Mouse (Mus musculus): Measurements from ENCODE around the gene Trim3. TPM values are rescaled to one million over a fixed set of nuclear protein-coding genes. Genes with fewer than 3 reads are reported as not detected.

The Trim3 gene
- polyA plus RNA-seq (2012; ENCODE audit: insufficient read depth, insufficient read length, missing spikeins), result 66.8 and 66.9 TPM in 2 replicates

DNA sequence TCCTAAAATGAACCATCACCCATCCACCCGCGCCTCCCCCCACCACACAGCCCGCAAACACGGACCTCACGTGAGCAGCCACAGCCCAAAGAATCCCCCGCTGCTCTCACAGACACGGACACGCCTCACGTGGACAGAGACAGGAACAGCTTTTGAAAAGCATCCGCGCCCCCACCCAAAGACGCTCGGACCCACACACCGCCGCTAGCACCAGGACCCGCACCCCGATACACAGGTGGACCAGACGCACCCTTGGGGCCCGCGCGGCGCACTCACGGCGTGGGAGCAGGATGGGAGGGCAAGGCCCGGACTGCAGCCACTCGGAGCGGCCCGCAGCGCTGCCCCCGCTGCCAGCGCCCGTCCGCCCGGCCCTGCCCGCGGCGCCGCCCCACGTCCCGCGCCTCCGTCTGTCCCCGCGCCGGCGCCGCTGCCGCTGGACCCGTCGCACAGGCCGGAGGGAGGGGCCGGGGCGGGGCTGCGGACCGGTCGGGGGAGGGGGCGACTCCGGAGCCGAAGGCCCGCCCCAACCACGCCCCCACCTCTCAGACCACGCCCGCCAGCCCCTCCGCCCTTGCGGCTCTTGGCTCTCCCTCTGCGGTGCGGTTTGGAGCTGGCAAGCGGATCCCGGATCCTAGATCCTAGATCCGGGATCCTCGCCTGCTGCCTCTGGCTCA lies at the start of gene Trim3:
Trim3 (minus strand) TSS at position 445 of the 674 bp plus-strand sequence.
- peaks cover 38% of the 10 kb centered on the region for H3K4me1 ChIP-seq (ENCODE audit: control insufficient read depth, insufficient read depth, low read length)
- H3K27ac ChIP-seq (ENCODE audit: insufficient read depth, low read depth, low read length), result no peak within 1 kb of the TSS
- peak within 1 kb of the TSS; percentile 96 for H3K4me3 ChIP-seq (ENCODE audit: insufficient read depth, low read length)
- TF ChIP-seq CTCF (IDR thresholded peaks at IDR 0.05; ENCODE audit: low read depth, low read length), result no peak
- TF ChIP-seq POLR2A (IDR thresholded peaks at IDR 0.05; ENCODE audit: borderline replicate concordance, low read depth, low read length), result no peak

DNA sequence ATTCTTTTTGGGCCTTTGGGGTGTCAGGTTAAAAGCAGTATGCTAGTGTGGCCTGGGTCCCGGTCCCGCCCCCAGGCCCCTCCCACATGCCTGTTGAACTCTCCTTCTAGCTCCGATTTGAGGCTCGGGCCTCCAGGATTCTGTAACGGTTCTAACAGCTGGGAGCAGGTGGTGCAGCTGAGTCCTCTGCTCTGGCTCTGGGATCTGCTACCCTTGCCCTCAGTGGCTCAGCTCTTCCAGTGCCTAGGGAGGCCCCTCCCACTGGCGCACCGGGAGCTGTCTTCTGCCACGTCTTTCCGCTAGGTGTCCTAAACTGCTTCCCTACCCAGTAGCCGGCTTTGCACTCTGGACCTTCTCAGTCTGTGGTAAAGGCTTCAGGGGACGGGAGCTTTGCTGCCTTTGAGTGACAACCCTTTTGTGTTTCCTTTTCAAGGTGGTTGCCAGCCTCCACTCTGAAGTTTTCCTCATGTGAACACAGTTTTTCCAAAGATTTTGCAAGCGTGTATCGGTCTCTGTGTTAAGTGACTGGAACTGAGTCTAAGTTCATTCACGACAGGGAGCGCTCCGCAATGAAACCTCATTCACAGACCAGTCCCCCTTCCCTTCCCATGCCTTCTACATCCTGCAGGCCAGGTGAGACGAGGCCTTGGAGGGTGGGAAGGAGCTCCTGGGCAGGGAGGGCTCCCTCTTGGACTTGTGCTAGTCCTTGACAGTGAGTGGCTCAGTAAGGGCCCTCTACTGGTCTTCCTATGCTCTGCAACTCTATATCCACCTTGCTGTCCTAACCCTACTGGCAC lies 17.5 kb upstream of the Trim3 start, which contains the start of gene Dnhd1:
Dnhd1 (plus strand) TSS at position 189 of the 797 bp plus-strand sequence.
- no peak within 1 kb of the TSS for H3K27ac ChIP-seq (ENCODE audit: insufficient read depth, low read depth, low read length)
- H3K4me1 ChIP-seq (ENCODE audit: control insufficient read depth, insufficient read depth, low read length), result peaks cover 3% of the 10 kb centered on the region
- peak within 1 kb of the TSS; percentile 39 for H3K4me3 ChIP-seq (ENCODE audit: insufficient read depth, low read length)
- TF ChIP-seq CTCF (IDR thresholded peaks at IDR 0.05; ENCODE audit: low read depth, low read length) (peak; percentile 30; the same call in 1 of the 2 replicates), POLR2A (IDR thresholded peaks at IDR 0.05; ENCODE audit: borderline replicate concordance, low read depth, low read length) (no peak)

DNA sequence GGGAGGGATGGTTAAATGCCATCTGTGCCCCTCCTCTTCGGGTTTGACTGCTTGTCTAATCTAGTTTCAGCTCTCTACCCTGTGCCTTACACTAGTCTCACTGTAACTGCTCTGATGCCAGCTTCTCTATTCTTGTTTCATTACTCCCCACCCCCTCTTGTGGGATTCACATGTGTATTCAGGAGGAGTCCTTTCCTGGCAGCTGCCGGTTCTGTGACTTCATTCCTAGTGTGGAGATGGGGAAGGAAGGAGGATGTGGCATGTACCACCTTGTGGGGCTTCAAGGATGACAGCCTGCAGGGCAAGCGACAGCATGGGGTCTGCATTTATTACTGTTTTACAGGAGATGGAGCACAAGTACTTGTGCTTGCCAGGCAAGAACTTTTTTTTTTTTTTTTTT lies 8.6 kb upstream of the Trim3 start:
- peaks cover 27% of the 10 kb centered on the region for H3K4me1 ChIP-seq (ENCODE audit: control insufficient read depth, insufficient read depth, low read length)
- peak overlapping the region; percentile 95 for H3K27ac ChIP-seq (ENCODE audit: insufficient read depth, low read depth, low read length)
- TF ChIP-seq POLR2A (IDR thresholded peaks at IDR 0.05; ENCODE audit: borderline replicate concordance, low read depth, low read length), result no peak
- TF ChIP-seq CTCF (IDR thresholded peaks at IDR 0.05; ENCODE audit: low read depth, low read length), result no peak
- peak overlapping the region; percentile 82; the same call in 1 of the 2 replicates for H3K4me3 ChIP-seq (ENCODE audit: insufficient read depth, low read length)

DNA sequence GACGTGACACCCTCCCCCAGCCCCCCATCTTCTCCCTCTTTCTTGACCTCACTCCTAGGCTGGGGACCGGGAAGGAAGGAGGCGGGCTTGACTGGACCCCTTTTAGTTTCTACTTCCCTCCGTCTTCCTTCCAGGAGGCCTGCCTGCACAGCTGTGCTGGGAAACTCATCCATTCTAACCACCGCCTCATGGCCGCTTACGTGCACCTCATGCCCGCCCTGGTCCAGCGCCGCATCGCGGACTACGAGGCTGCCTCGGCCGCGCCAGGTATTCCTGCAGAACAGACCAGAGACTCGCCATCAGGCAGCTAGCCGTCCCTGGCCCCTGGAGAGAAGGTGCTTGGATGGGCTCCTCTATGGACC lies 7.5 kb upstream of the Trim3 start:
- TF ChIP-seq CTCF (IDR thresholded peaks at IDR 0.05; ENCODE audit: low read depth, low read length) (no peak), POLR2A (IDR thresholded peaks at IDR 0.05; ENCODE audit: borderline replicate concordance, low read depth, low read length) (no peak)
- H3K4me1 ChIP-seq (ENCODE audit: control insufficient read depth, insufficient read depth, low read length), result peaks cover 27% of the 10 kb centered on the region

DNA sequence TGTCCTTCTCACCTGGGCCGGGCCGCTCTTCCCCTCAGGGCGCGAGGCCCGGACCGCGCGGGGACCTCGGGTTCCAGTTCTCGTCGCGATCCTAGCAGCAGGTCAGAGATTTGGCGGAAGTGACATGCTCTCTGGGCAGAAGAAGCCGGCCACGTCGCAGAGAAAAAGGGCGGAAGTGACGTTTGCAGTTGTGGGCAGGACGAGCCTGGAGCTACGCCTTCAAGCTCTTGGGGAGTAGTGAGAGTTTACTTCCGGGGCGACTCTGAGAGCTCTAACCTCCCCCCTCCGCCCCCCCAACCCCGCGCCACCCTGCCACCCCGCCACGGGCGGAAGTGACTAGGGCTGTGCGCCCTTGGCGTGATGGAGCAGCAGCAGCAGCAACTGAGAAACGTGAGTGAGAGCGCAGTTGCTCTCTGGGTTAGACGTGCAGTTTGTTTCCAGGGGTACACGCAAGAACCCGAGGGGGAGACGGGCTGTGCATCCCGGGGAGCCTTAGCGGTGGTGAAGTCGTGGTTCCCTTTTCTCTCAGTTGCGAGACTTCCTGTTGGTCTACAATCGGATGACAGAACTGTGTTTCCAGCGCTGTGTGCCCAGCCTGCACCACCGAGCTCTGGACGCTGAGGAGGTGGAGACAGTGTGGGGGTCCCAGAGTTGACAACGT lies 7.0 kb upstream of the Trim3 start, which contains the start of the genes Arfip2 and Gm45799:
Arfip2 (minus strand) TSS at position 184 of the 661 bp plus-strand sequence.
Gm45799 (plus strand) TSS at position 320 of the 661 bp plus-strand sequence.
- TF ChIP-seq POLR2A (IDR thresholded peaks at IDR 0.05; ENCODE audit: borderline replicate concordance, low read depth, low read length), result no peak; the same call in 1 of the 2 replicates
- no peak for TF ChIP-seq CTCF (IDR thresholded peaks at IDR 0.05; ENCODE audit: low read depth, low read length)
- Histone ChIP-seq H3K27ac (ENCODE audit: insufficient read depth, low read depth, low read length) (peak within 1 kb of the TSS; percentile 95), H3K4me3 (ENCODE audit: insufficient read depth, low read length) (peak within 1 kb of the TSS; percentile 86), H3K4me1 (ENCODE audit: control insufficient read depth, insufficient read depth, low read length) (peaks cover 27% of the 10 kb centered on the region)

More for the DNA sequence above, 7.5 kb upstream of the Trim3 start:
- peak overlapping the region; percentile 82 for H3K4me3 ChIP-seq (ENCODE audit: insufficient read depth, low read length)
- H3K27ac ChIP-seq (ENCODE audit: insufficient read depth, low read depth, low read length), result peak overlapping the region; percentile 95

DNA sequence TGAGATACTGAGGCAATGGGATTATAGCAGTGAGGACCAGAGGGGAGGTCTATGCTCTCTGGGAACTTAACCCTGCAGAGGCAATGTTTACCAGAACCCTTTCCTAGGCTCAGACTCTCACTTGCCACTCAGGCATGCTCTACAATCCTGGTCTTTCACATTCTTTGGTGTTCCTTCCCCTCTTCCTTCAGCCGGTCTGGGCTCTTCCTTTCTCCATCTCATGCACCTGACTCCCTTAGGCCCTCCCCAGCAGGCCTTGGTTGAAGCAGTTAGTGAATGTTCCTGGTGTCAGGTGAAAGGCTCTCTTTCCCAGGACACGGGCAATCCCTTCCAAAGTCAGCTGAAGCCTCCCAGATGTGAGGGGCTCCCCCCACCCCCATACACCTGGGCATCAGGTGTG lies 6.4 kb upstream of the Trim3 start, which contains the start of gene Timm10b:
Timm10b (plus strand) TSS at position 301 of the 400 bp plus-strand sequence.
- Histone ChIP-seq H3K4me1 (ENCODE audit: control insufficient read depth, insufficient read depth, low read length) (peaks cover 27% of the 10 kb centered on the region), H3K27ac (ENCODE audit: insufficient read depth, low read depth, low read length) (peak within 1 kb of the TSS; percentile 95), H3K4me3 (ENCODE audit: insufficient read depth, low read length) (peak within 1 kb of the TSS; percentile 86)
- no peak for TF ChIP-seq POLR2A (IDR thresholded peaks at IDR 0.05; ENCODE audit: borderline replicate concordance, low read depth, low read length)
- no peak for TF ChIP-seq CTCF (IDR thresholded peaks at IDR 0.05; ENCODE audit: low read depth, low read length)

DNA sequence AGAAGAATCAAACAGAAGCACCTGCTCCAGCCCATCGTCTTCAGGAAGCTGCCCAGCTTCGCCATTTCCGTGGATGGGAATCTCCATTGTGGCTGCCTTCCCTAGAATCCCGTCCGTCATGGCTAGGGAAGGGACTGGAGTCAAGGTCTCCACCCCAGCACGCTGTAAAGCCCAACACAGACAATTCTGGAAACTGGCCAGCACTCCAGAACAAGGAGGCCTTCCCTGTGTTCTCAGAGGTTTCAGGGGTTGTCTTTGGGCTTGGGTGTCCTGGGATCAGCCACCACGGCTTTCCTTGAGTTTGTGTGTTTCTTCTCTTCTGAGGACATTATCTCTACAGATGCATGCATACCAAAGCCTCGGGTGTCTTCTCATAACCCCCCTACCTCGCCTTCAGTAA lies 5.9 kb upstream of the Trim3 start:
- Histone ChIP-seq H3K4me1 (ENCODE audit: control insufficient read depth, insufficient read depth, low read length) (peaks cover 27% of the 10 kb centered on the region), H3K4me3 (ENCODE audit: insufficient read depth, low read length) (peak overlapping the region; percentile 86), H3K27ac (ENCODE audit: insufficient read depth, low read depth, low read length) (no peak overlapping the region)
- no peak for TF ChIP-seq CTCF (IDR thresholded peaks at IDR 0.05; ENCODE audit: low read depth, low read length)

DNA sequence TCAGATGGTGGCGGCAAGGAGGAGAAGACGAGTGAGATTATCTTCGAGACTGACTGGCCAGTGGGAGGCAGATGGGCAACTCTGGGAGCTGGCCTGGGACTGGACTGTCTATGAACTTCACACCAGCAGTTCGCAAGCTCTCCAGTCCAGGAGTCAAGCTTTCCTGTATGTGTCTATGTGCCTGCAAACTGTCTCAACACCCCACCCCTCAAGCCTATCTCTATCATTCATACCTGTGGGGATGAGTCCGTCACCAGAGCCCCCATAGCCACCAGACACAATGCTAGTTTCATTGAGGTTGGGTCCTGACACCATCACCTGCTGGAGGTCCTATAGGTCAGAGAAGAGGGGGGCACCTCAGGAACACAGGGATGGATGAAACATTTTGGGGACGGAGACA lies 5.4 kb upstream of the Trim3 start:
- no peak for TF ChIP-seq CTCF (IDR thresholded peaks at IDR 0.05; ENCODE audit: low read depth, low read length)
- no peak for TF ChIP-seq POLR2A (IDR thresholded peaks at IDR 0.05; ENCODE audit: borderline replicate concordance, low read depth, low read length)
- Histone ChIP-seq H3K4me1 (ENCODE audit: control insufficient read depth, insufficient read depth, low read length) (peaks cover 24% of the 10 kb centered on the region), H3K4me3 (ENCODE audit: insufficient read depth, low read length) (no peak overlapping the region), H3K27ac (ENCODE audit: insufficient read depth, low read depth, low read length) (no peak overlapping the region)

DNA sequence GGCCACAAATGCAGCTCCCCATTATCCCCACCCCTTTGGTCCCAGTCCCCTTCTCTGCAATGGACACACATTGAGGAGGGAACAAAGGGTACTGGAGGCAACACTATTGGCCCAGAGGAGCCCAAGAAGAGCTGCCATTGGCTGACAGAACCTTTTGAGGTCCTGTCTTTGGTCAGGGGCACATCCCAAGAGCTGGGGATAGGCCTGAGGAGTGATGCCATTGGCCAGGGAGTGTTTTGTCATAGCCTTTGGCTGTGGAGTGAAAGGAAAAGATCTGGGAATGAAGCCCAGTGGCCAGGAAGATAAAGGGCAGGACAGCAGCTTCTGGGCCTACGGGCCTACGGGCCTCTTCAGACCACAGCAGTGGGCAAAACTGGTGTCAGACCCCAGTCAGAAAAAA lies 2.4 kb upstream of the Trim3 start:
- no peak overlapping the region for H3K27ac ChIP-seq (ENCODE audit: insufficient read depth, low read depth, low read length)
- peaks cover 24% of the 10 kb centered on the region for H3K4me1 ChIP-seq (ENCODE audit: control insufficient read depth, insufficient read depth, low read length)
- TF ChIP-seq CTCF (IDR thresholded peaks at IDR 0.05; ENCODE audit: low read depth, low read length) (no peak), POLR2A (IDR thresholded peaks at IDR 0.05; ENCODE audit: borderline replicate concordance, low read depth, low read length) (no peak)
- no peak overlapping the region for H3K4me3 ChIP-seq (ENCODE audit: insufficient read depth, low read length)
